Mouse (Mus musculus): ENCODE measurements around the gene Abcd3.
"Not testable (repeated sequence)": the region's sequence is repeated elsewhere in the genome, so short reads cannot be mapped to it uniquely, and the experiment has no call there.

Gene Abcd3

GRCm38 (mm10) chr3:121818736-121819396, 3.8 kb upstream of the Abcd3 start:
- DNase-seq (ENCODE audit: low spot score in 2 of 2), result no peak

GRCm38 (mm10) chr3:121815549-121816235, 590 bp upstream of the Abcd3 start:
- DNase-seq (ENCODE audit: low spot score in 2 of 2), result peak in 1 of 2 experiments; percentile 8

- peak in 1 of 2 experiments; percentile 42 for DNase-seq (ENCODE audit: low spot score in 2 of 2)
Observed at GRCm38 (mm10) chr3:121814413-121814864, 663 bp downstream of the Abcd3 start.

- DNase-seq (ENCODE audit: low spot score in 2 of 2), result no peak
Observed at GRCm38 (mm10) chr3:121813834-121814233, 1.3 kb downstream of the Abcd3 start.

- DNase-seq (ENCODE audit: low spot score in 2 of 2), result no peak
Observed at GRCm38 (mm10) chr3:121808246-121808645, 6.9 kb downstream of the Abcd3 start.

- no peak for DNase-seq (ENCODE audit: low spot score in 2 of 2)
Observed at GRCm38 (mm10) chr3:121794214-121794613, 20.9 kb downstream of the Abcd3 start.

GRCm38 (mm10) chr3:121792246-121792645, 22.9 kb downstream of the Abcd3 start:
- no peak for DNase-seq (ENCODE audit: low spot score in 2 of 2)

GRCm38 (mm10) chr3:121790442-121790841, 24.7 kb downstream of the Abcd3 start:
- no peak for DNase-seq (ENCODE audit: low spot score in 2 of 2)

GRCm38 (mm10) chr3:121789790-121790189, 25.3 kb downstream of the Abcd3 start:
- DNase-seq (ENCODE audit: low spot score in 2 of 2), result no peak

- DNase-seq (ENCODE audit: low spot score in 2 of 2), result no peak
Observed at GRCm38 (mm10) chr3:121783020-121783419, 32.1 kb downstream of the Abcd3 start.

GRCm38 (mm10) chr3:121777943-121778342, 37.2 kb downstream of the Abcd3 start:
- DNase-seq (ENCODE audit: low spot score in 2 of 2), result peak; percentile 80

GRCm38 (mm10) chr3:121773336-121773735, 41.8 kb downstream of the Abcd3 start:
- DNase-seq (ENCODE audit: low spot score in 2 of 2), result not testable (repeated sequence)

GRCm38 (mm10) chr3:121768770-121769169, 46.3 kb downstream of the Abcd3 start:
- no peak for DNase-seq (ENCODE audit: low spot score in 2 of 2)

- no peak for DNase-seq (ENCODE audit: low spot score in 2 of 2)
Observed at GRCm38 (mm10) chr3:121766818-121767217, 48.3 kb downstream of the Abcd3 start.

- no peak for DNase-seq (ENCODE audit: low spot score in 2 of 2)
Observed at GRCm38 (mm10) chr3:121766048-121766447, 49.1 kb downstream of the Abcd3 start.

- no peak for DNase-seq (ENCODE audit: low spot score in 2 of 2)
Observed at GRCm38 (mm10) chr3:121762056-121762852, 52.8 kb downstream of the Abcd3 start.

GRCm38 (mm10) chr3:121758373-121758772, 56.7 kb downstream of the Abcd3 start:
- no peak for DNase-seq (ENCODE audit: low spot score in 2 of 2)

- DNase-seq (ENCODE audit: low spot score in 2 of 2), result no peak
Observed at GRCm38 (mm10) chr3:121755152-121755551, 60.0 kb downstream of the Abcd3 start.

GRCm38 (mm10) chr3:121754319-121755090, 60.6 kb downstream of the Abcd3 start:
- not testable (repeated sequence) for DNase-seq (ENCODE audit: low spot score in 2 of 2)

- not testable (repeated sequence) for DNase-seq (ENCODE audit: low spot score in 2 of 2)
Observed at GRCm38 (mm10) chr3:121741186-121741848, 73.8 kb downstream of the Abcd3 start.

All from right cerebral cortex, adult 2 months (tissue).